In the genomic region with DNA sequence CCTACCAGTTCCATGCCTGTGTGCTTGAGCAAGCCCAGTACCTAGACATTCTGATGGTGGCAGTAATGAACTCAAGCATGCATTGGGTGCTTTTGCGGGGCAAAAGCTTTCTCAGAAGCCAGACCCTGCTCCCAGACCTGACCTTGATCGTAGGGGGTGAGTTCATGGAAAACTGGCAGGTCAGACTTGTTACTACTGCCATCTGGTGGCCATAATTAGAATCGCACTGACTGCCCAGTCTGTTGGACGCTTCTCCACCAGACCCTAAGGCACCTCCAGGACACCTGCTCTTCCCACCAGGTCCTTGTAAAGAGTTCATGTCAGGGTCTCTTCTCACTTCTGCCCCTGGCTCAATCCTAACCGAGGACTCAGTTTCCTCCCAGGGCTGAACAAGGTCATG, we compare ENCODE assay signal across 8 mouse cellular contexts. TPM values are rescaled to one million over a fixed set of nuclear protein-coding genes. Genes with fewer than 3 reads are reported as not detected.
DNase-seq lines count a peak whose midpoint lies in the region; ATAC-seq and TF ChIP-seq lines count a peak whose summit lies in the region.

No protein-coding gene starts in this region.

- no peak overlapping the region for H3K4me2 ChIP-seq in midbrain, embryonic 11.5 days
- H3K4me2 ChIP-seq in midbrain, embryonic 13.5 days (replicated peaks), result no peak overlapping the region
- H3K4me2 ChIP-seq in hindbrain, postnatal 0 days (ENCODE audit: low read depth, low read length), result no peak overlapping the region

- TF ChIP-seq CTCF in hindbrain, postnatal 0 days (IDR thresholded peaks at IDR 0.05; ENCODE audit: low read depth), result peak; percentile 90

- no peak overlapping the region for H3K9ac ChIP-seq in midbrain, embryonic 11.5 days (ENCODE audit: low read length)
- no peak overlapping the region for H3K9ac ChIP-seq in midbrain, embryonic 13.5 days (replicated peaks)
- no peak overlapping the region for H3K9ac ChIP-seq in hindbrain, postnatal 0 days (replicated peaks; ENCODE audit: low read length)

- no peaks in the 10 kb centered on the region for H3K4me1 ChIP-seq in midbrain, embryonic 11.5 days (ENCODE audit: control insufficient read depth, insufficient read depth, low read length)
- H3K4me1 ChIP-seq in midbrain, embryonic 13.5 days (replicated peaks), result no peaks in the 10 kb centered on the region
- H3K4me1 ChIP-seq in hindbrain, postnatal 0 days (ENCODE audit: insufficient read depth, low read length), result no peaks in the 10 kb centered on the region

- no peaks in the 10 kb centered on the region for H3K36me3 ChIP-seq in midbrain, embryonic 11.5 days (ENCODE audit: control insufficient read depth, insufficient read depth, low read length)
- H3K36me3 ChIP-seq in midbrain, embryonic 13.5 days, result peaks cover 54% of the 10 kb centered on the region
- peaks cover 13% of the 10 kb centered on the region; the same call in 1 of the 2 replicates for H3K36me3 ChIP-seq in hindbrain, postnatal 0 days (ENCODE audit: insufficient read depth, low read length)

- 0 out of 2 replicates have a peak, but pooled peaks have one; percentile 35 for ATAC-seq in midbrain, embryonic 11.5 days (ENCODE audit: low FRiP score)
- ATAC-seq in midbrain, embryonic 13.5 days, result no peak
- ATAC-seq in hindbrain, postnatal 0 days, result peak; percentile 24

- H3K4me3 ChIP-seq in midbrain, embryonic 11.5 days (ENCODE audit: low read depth, low read length), result no peak overlapping the region
- no peak overlapping the region for H3K4me3 ChIP-seq in midbrain, embryonic 13.5 days (replicated peaks)
- no peak overlapping the region for H3K4me3 ChIP-seq in hindbrain, postnatal 0 days (ENCODE audit: low read length)

- no peaks in the 10 kb centered on the region for H3K9me3 ChIP-seq in midbrain, embryonic 11.5 days (ENCODE audit: control insufficient read depth, low read length)
- no peaks in the 10 kb centered on the region for H3K9me3 ChIP-seq in midbrain, embryonic 13.5 days
- no peaks in the 10 kb centered on the region for H3K9me3 ChIP-seq in hindbrain, postnatal 0 days (ENCODE audit: low read length)

- H3K27ac ChIP-seq in midbrain, embryonic 11.5 days (ENCODE audit: low read depth, low read length), result no peak overlapping the region
- H3K27ac ChIP-seq in midbrain, embryonic 13.5 days, result no peak overlapping the region
- no peak overlapping the region for H3K27ac ChIP-seq in hindbrain, postnatal 0 days

- peak; percentile 97 for DNase-seq in midbrain, embryonic 11.5 days (ENCODE audit: low spot score, missing footprints)
- DNase-seq in ZHBTc4 (ENCODE audit: low read depth, low spot score), result peak; percentile 82
- peak; percentile 84 for DNase-seq in embryo, embryonic 10 days (ENCODE audit: low spot score)
- DNase-seq in hindbrain, postnatal 0 days (ENCODE audit: low spot score), result peak; percentile 77
- DNase-seq in left cerebral cortex, adult 11 months (ENCODE audit: low spot score), result peak; percentile 19
- DNase-seq in mesoderm, embryonic 11.5 days (ENCODE audit: low read depth, low spot score), result peak; percentile 74
- peak; percentile 45 for DNase-seq in testis, postnatal 14 days (ENCODE audit: low spot score)

- no peaks in the 10 kb centered on the region for H3K27me3 ChIP-seq in midbrain, embryonic 11.5 days (ENCODE audit: control insufficient read depth, insufficient read depth, low read length)
- H3K27me3 ChIP-seq in midbrain, embryonic 13.5 days, result 0 out of 2 replicates have a peak, but pooled peaks cover 7% of the 10 kb centered on the region
- no peaks in the 10 kb centered on the region for H3K27me3 ChIP-seq in hindbrain, postnatal 0 days (ENCODE audit: insufficient read depth, low read length)

- under 1% methylated on average over 5 of the region's 5 CpGs for WGBS in midbrain, embryonic 11.5 days
- WGBS in midbrain, embryonic 13.5 days, result 3% methylated on average over 5 of the region's 5 CpGs
- 2% methylated on average over 5 of the region's 5 CpGs for WGBS in hindbrain, postnatal 0 days

RNA-seq across cellular contexts. Expression of gene Trim67, which starts 34.5 kb away (rescaled TPM):
- 2.9 and 3.3 TPM in 2 replicates for polyA plus RNA-seq in midbrain, embryonic 11.5 days (2014; fragmentation: Nextera tagmentation; extraction: Ambion mirVana)
- polyA plus RNA-seq in midbrain, embryonic 13.5 days (2015; fragmentation: Nextera tagmentation; extraction: Ambion mirVana), result 16.8 and 17.6 TPM in 2 replicates
- total RNA-seq in hindbrain, postnatal 0 days (2014; rRNA removed), result 75.3 and 83.9 TPM in 2 replicates
- 19.2 and 19.5 TPM in 2 replicates for polyA plus RNA-seq in hindbrain, postnatal 0 days (2015; fragmentation: Nextera tagmentation; extraction: Ambion mirVana)

RNA-seq across cellular contexts. Expression of gene Gnpat, which starts 35.4 kb away (rescaled TPM):
- 136 and 138 TPM in 2 replicates for polyA plus RNA-seq in midbrain, embryonic 11.5 days (2014; fragmentation: Nextera tagmentation; extraction: Ambion mirVana)
- polyA plus RNA-seq in midbrain, embryonic 13.5 days (2015; fragmentation: Nextera tagmentation; extraction: Ambion mirVana), result 99.1 and 106 TPM in 2 replicates
- total RNA-seq in hindbrain, postnatal 0 days (2014; rRNA removed), result 40.0 and 47.2 TPM in 2 replicates
- polyA plus RNA-seq in hindbrain, postnatal 0 days (2015; fragmentation: Nextera tagmentation; extraction: Ambion mirVana), result 53.5 and 55.8 TPM in 2 replicates

RNA-seq across cellular contexts. Expression of gene 2810004N23Rik, which starts 35.5 kb away (rescaled TPM):
- 40.6 and 41.7 TPM in 2 replicates for polyA plus RNA-seq in midbrain, embryonic 11.5 days (2014; fragmentation: Nextera tagmentation; extraction: Ambion mirVana)
- 35.9 and 37.4 TPM in 2 replicates for polyA plus RNA-seq in midbrain, embryonic 13.5 days (2015; fragmentation: Nextera tagmentation; extraction: Ambion mirVana)
- total RNA-seq in hindbrain, postnatal 0 days (2014; rRNA removed), result 22.8 and 26.6 TPM in 2 replicates
- polyA plus RNA-seq in hindbrain, postnatal 0 days (2015; fragmentation: Nextera tagmentation; extraction: Ambion mirVana), result 21.4 and 21.8 TPM in 2 replicates

Comparison
In these comparisons a context has a peak if more than half of its experiments do, and no peak if none do; other contexts are left out.
1. DNase-seq: peak in every context shown above with its lines; median percentile 97 in midbrain, embryonic 11.5 days; 84 in embryo, embryonic 10 days; 82 in ZHBTc4; 77 in hindbrain, postnatal 0 days; 74 in mesoderm, embryonic 11.5 days; 45 in testis, postnatal 14 days; 19 in left cerebral cortex, adult 11 months.